Mouse (Mus musculus) cerebellum, adult 11-12 months (tissue): ENCODE measurements around the gene Rpl34.

Source experiments
- DNase-seq: peaks from one replicate; pipeline ENCODE4 v3.0.0; 2022

Gene Rpl34

GRCm38 (mm10) chr3:130710103-130710502 lies 20.1 kb downstream of the Rpl34 start:
- no peak for DNase-seq

GRCm38 (mm10) chr3:130708967-130709924 lies 21.0 kb downstream of the Rpl34 start, which contains the start of gene Ostc:
Gene Ostc, minus strand, starts transcription at chr3:130709444.
- peak; percentile 95 for DNase-seq

GRCm38 (mm10) chr3:130708529-130708928 lies 21.7 kb downstream of the Rpl34 start:
- DNase-seq, result no peak

GRCm38 (mm10) chr3:130702289-130702688 lies 27.9 kb downstream of the Rpl34 start:
- DNase-seq, result no peak

GRCm38 (mm10) chr3:130697622-130698021 lies 32.6 kb downstream of the Rpl34 start:
- DNase-seq, result no peak

- DNase-seq, result no peak
These were observed 35.5 kb downstream of the Rpl34 start for GRCm38 (mm10) chr3:130694705-130695104.

GRCm38 (mm10) chr3:130694041-130694593 lies 36.1 kb downstream of the Rpl34 start:
- no peak for DNase-seq

- no peak for DNase-seq
These were observed 38.5 kb downstream of the Rpl34 start for GRCm38 (mm10) chr3:130691596-130692170.

GRCm38 (mm10) chr3:130690834-130691595 lies 39.2 kb downstream of the Rpl34 start:
- no peak for DNase-seq

- peak; percentile 41 for DNase-seq
These were observed 40.6 kb downstream of the Rpl34 start for GRCm38 (mm10) chr3:130689630-130690029.

- DNase-seq, result no peak
These were observed 43.1 kb downstream of the Rpl34 start for GRCm38 (mm10) chr3:130687051-130687450.

- DNase-seq, result no peak
These were observed 45.2 kb downstream of the Rpl34 start for GRCm38 (mm10) chr3:130685014-130685366.

GRCm38 (mm10) chr3:130684276-130685013 lies 45.8 kb downstream of the Rpl34 start:
- DNase-seq, result no peak

GRCm38 (mm10) chr3:130683836-130684235 lies 46.4 kb downstream of the Rpl34 start:
- DNase-seq, result no peak

- DNase-seq, result no peak
These were observed 48.0 kb downstream of the Rpl34 start for GRCm38 (mm10) chr3:130682183-130682582.

GRCm38 (mm10) chr3:130681226-130681625 lies 49.0 kb downstream of the Rpl34 start:
- no peak for DNase-seq

GRCm38 (mm10) chr3:130677671-130678460 lies 52.3 kb downstream of the Rpl34 start:
- DNase-seq, result no peak
